Mouse (Mus musculus): Measurements from ENCODE around the gene Kcnb1. TPM values are rescaled to one million over a fixed set of nuclear protein-coding genes. Genes with fewer than 3 reads are reported as not detected.

Kcnb1 gene
- total RNA-seq, 2 experiments from 2014 or later = 1.4 TPM; not detected in 1

DNA sequence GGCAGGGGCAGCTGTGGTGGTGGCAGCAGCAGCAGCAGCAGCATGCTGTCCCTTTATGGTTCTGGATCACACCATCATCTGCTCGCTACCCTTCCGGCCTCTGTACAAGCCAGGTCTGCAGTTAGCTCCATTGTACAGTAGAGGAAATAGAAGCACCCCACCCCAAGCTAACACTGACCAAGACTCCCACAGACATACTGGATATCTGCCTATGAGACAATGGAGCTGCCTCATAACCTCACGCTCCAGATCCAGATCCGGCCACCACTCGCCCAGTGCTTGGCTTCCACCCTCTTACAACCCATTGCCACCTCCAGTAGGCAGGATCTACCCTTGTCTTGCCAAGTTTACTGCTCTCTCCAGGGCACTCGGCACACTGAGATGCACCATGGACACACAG, 14.7 kb downstream of the Kcnb1 start:
- no peak for ATAC-seq (replicated peaks; ENCODE audit: low FRiP score, low TSS enrichment, poor library complexity, severe bottlenecking)

GRCm38 (mm10) chr2:167173051-167173875, 16.7 kb downstream of the Kcnb1 start:
- no peak for ATAC-seq (replicated peaks; ENCODE audit: low FRiP score, low TSS enrichment, poor library complexity, severe bottlenecking)

DNA sequence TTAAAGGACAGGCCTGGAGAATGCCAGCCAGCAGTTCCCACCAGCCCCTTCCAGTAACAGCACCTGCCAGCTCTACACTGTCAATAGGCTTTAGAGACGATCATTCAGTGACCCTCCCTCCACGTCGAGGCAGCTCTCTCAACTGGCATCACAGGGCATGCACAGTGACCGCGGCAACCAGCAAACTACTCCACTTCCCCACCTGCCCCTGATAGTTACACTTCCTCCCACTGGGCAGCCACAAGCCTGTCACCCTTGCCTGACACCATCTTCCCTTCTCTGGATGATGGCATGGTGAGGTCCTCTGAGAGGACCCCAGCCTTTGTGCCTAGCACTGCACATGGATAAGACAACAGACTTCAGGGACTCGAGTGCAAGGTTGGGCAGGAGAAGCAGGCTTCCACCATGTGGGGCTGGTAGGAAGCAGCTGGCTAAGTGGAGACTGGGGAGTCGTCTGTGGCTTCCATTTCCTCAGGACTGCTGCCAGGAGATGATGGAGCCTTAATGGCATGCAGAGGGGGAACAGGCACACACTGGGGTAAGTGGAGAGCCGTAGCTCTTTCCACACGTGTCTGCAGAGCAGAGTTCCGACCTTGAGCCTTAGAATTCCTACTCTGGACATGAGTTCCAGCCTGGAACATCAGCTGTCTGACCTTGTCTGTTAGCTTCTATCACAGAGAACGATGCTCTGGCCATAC, 22.3 kb downstream of the Kcnb1 start:
- ATAC-seq (replicated peaks; ENCODE audit: low FRiP score, low TSS enrichment, poor library complexity, severe bottlenecking) = no peak

GRCm38 (mm10) chr2:167163600-167163999, 26.4 kb downstream of the Kcnb1 start:
- ATAC-seq (replicated peaks; ENCODE audit: low FRiP score, low TSS enrichment, poor library complexity, severe bottlenecking) = no peak

- ATAC-seq (replicated peaks; ENCODE audit: low FRiP score, low TSS enrichment, poor library complexity, severe bottlenecking) = no peak
Measured at GRCm38 (mm10) chr2:167163134-167163533, 26.8 kb downstream of the Kcnb1 start.

GRCm38 (mm10) chr2:167162516-167163021, 27.4 kb downstream of the Kcnb1 start:
- no peak for ATAC-seq (replicated peaks; ENCODE audit: low FRiP score, low TSS enrichment, poor library complexity, severe bottlenecking)

GRCm38 (mm10) chr2:167159721-167160120, 30.2 kb downstream of the Kcnb1 start:
- ATAC-seq (replicated peaks; ENCODE audit: low FRiP score, low TSS enrichment, poor library complexity, severe bottlenecking) = no peak

- ATAC-seq (replicated peaks; ENCODE audit: low FRiP score, low TSS enrichment, poor library complexity, severe bottlenecking) = no peak
Measured at GRCm38 (mm10) chr2:167158780-167159179, 31.2 kb downstream of the Kcnb1 start.

GRCm38 (mm10) chr2:167156118-167156715, 33.7 kb downstream of the Kcnb1 start:
- no peak for ATAC-seq (replicated peaks; ENCODE audit: low FRiP score, low TSS enrichment, poor library complexity, severe bottlenecking)

DNA sequence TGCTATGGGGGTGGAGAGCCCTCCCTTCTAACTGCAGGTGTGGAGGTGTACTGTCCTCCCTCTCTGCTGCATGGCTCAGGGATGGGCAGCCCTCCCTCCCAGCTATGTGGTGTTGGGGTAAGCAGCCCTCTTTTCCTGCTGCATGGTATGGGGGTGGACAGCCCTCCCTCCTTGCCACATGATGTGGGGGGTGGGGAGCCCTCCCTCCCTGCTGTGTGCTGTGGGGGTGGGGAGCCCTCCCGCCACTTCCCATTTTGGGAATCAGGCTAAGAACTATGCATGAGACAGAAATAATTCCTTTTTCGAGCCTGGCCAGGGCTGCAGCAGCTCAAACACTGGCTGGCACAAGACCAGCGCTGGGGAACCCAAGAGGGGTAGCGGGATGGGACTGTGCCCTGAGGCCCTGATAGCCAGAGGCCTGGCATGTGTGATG, 34.4 kb downstream of the Kcnb1 start:
- 0 out of 2 replicates have a peak, but pooled peaks have one; percentile 25 for ATAC-seq (replicated peaks; ENCODE audit: low FRiP score, low TSS enrichment, poor library complexity, severe bottlenecking)

GRCm38 (mm10) chr2:167150880-167151279, 39.1 kb downstream of the Kcnb1 start:
- ATAC-seq (replicated peaks; ENCODE audit: low FRiP score, low TSS enrichment, poor library complexity, severe bottlenecking) = no peak

- ATAC-seq (replicated peaks; ENCODE audit: low FRiP score, low TSS enrichment, poor library complexity, severe bottlenecking) = no peak
Measured at GRCm38 (mm10) chr2:167150135-167150534, 39.8 kb downstream of the Kcnb1 start.

DNA sequence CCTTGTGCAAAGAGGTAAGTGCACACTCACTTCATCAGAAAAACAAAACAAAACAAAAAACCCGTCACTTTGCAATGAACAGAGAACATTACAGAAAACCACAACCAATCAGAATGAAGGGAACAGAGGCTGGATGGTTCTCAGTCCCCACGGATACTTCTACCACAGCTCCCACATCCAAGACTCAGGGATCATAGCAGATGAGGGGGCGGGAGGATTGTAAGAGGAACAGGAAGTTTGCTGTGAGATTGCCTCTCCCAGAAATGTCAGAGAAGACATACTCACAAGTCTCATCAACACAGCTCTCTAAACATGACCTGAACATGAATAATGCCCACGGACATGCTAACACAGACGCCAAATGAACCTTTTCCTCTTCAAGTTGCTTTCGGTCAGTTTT, 40.9 kb downstream of the Kcnb1 start:
- ATAC-seq (replicated peaks; ENCODE audit: low FRiP score, low TSS enrichment, poor library complexity, severe bottlenecking) = no peak

DNA sequence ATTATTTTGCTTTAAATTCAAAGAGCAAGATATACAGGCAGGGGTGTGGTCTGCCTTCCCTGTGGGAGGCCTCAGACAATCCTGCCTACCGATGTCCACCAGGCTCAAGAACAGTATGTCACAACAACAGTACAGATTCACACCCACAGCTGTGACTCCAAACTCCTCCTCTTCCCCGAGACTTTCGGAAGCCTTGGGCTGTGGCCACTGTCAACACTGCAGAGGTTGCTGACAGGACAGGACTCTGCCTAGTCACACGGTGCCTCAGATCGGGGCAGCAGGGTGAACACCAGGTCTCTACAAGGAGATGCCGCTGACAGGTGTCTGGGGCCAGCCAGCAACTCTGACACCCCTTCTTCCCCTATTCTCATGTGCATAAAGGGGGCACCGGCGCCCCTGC, 42.2 kb downstream of the Kcnb1 start:
- no peak for ATAC-seq (replicated peaks; ENCODE audit: low FRiP score, low TSS enrichment, poor library complexity, severe bottlenecking)

DNA sequence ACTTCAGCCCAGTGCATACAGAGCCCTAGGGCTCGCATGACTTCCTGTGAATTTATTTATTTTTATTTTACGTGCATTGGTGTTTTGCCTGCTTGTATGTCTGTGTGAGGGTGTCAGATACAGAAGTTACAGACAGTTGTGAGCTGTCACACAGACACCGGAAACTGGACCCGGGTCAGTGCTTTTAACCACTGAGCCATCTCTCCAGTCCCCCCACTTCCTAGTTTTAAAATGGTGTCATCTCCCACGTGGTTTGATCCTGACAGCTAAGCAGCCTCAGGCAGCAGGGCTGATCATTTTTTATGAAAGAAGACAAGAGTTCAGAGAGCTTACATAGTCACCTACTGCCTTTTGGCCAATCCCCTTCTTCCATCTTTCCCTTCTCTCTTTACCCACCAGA, 44.1 kb downstream of the Kcnb1 start:
- ATAC-seq (replicated peaks; ENCODE audit: low FRiP score, low TSS enrichment, poor library complexity, severe bottlenecking) = no peak

GRCm38 (mm10) chr2:167144439-167145307, 45.3 kb downstream of the Kcnb1 start:
- ATAC-seq (replicated peaks; ENCODE audit: low FRiP score, low TSS enrichment, poor library complexity, severe bottlenecking) = no peak

GRCm38 (mm10) chr2:167143914-167144313, 46.0 kb downstream of the Kcnb1 start:
- no peak for ATAC-seq (replicated peaks; ENCODE audit: low FRiP score, low TSS enrichment, poor library complexity, severe bottlenecking)

DNA sequence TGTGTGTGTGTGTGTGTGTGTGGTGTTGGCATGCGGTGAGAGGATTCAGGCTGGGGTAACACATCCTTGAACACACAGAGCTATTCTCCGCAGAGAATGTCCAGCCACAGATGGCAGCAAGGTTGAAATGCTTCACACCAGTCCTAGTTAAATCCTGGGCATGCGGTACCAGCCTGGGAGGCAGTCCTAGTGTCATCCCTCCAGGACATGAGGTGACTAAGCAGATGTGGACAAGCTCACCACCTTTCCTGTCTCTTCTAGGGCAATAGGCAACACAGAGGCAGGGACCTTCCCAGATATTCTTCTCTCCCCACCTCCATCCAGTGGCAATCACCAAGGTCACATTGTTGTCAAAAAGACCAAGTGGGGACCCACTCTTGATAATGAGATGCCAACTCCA, 47.7 kb downstream of the Kcnb1 start:
- ATAC-seq (replicated peaks; ENCODE audit: low FRiP score, low TSS enrichment, poor library complexity, severe bottlenecking) = peak; percentile 13; the same call in 1 of the 2 replicates

GRCm38 (mm10) chr2:167141810-167142209, 48.1 kb downstream of the Kcnb1 start:
- ATAC-seq (replicated peaks; ENCODE audit: low FRiP score, low TSS enrichment, poor library complexity, severe bottlenecking) = peak; percentile 90
